Mouse (Mus musculus) erythroblast, embryonic 14.5 days (primary cell): ENCODE results near the gene Cnpy4.

Experiments used
- GATA1 ChIP-seq: IDR thresholded peaks from 2 replicates; pipeline ENCODE4 v1.6.1; 2012; ENCODE audit warnings: low read length, inconsistent platforms, mixed read lengths
- TAL1 ChIP-seq: IDR thresholded peaks from 3 replicates; pipeline ENCODE4 v1.6.1; 2012; ENCODE audit warnings: low read length, inconsistent platforms, mixed read lengths

- TF ChIP-seq TAL1 (no peak), GATA1 (no peak)
Measured at GRCm38 (mm10) chr5:138234224-138234623, 46.9 kb downstream of the Cnpy4 start.
